Mouse (Mus musculus): Measurements from ENCODE around the gene Pdlim4. TPM values are rescaled to one million over a fixed set of nuclear protein-coding genes. Genes with fewer than 3 reads are reported as not detected.

The Pdlim4 gene
- polyA plus RNA-seq, 1 experiment: 53.3 TPM

- Histone ChIP-seq H3K36me3 (ENCODE audit: control insufficient read depth, insufficient read depth, low read length) (no peaks in the 10 kb centered on the region), H3K4me1 (ENCODE audit: control insufficient read depth, insufficient read depth, insufficient read length) (no peaks in the 10 kb centered on the region), H3K27ac (ENCODE audit: insufficient read depth, low read length) (peak overlapping the region; percentile 47; the same call in 1 of the 2 replicates), H3K27me3 (ENCODE audit: control insufficient read depth, insufficient read depth, low read length) (no peaks in the 10 kb centered on the region), H3K4me3 (ENCODE audit: extremely low read depth, insufficient read depth, insufficient read length) (no peak overlapping the region)
- DNase-seq (ENCODE audit: low read depth in 1 of 2, low spot score in 2 of 2): peak in 1 of 2 experiments; percentile 34
- 4% methylated on average over 10 of the region's 10 CpGs for WGBS
- no peak for TF ChIP-seq CTCF (IDR thresholded peaks at IDR 0.05; ENCODE audit: extremely low read depth, insufficient read depth, insufficient read length, insufficient replicate concordance)
- TF ChIP-seq POLR2A (IDR thresholded peaks at IDR 0.05; ENCODE audit: low read depth, low read length): no peak
Observed at GRCm38 (mm10) chr11:54112920-54113319, 44.1 kb upstream of the Pdlim4 start.

- no peaks in the 10 kb centered on the region for H3K36me3 ChIP-seq (ENCODE audit: control insufficient read depth, insufficient read depth, low read length)
- TF ChIP-seq CTCF (IDR thresholded peaks at IDR 0.05; ENCODE audit: extremely low read depth, insufficient read depth, insufficient read length, insufficient replicate concordance) (no peak), POLR2A (IDR thresholded peaks at IDR 0.05; ENCODE audit: low read depth, low read length) (no peak)
- DNase-seq (ENCODE audit: low read depth in 1 of 2, low spot score in 2 of 2): no peak
- no peak overlapping the region for H3K27ac ChIP-seq (ENCODE audit: insufficient read depth, low read length)
- no peak overlapping the region for H3K4me3 ChIP-seq (ENCODE audit: extremely low read depth, insufficient read depth, insufficient read length)
- no peaks in the 10 kb centered on the region for H3K4me1 ChIP-seq (ENCODE audit: control insufficient read depth, insufficient read depth, insufficient read length)
- 90% methylated on average over 21 of the region's 21 CpGs for WGBS
- no peaks in the 10 kb centered on the region; the same call in 1 of the 2 replicates for H3K27me3 ChIP-seq (ENCODE audit: control insufficient read depth, insufficient read depth, low read length)
Observed at GRCm38 (mm10) chr11:54111976-54112741, 43.3 kb upstream of the Pdlim4 start.

- 85% methylated on average over 7 of the region's 7 CpGs for WGBS
- H3K4me1 ChIP-seq (ENCODE audit: control insufficient read depth, insufficient read depth, insufficient read length): no peaks in the 10 kb centered on the region
- H3K4me3 ChIP-seq (ENCODE audit: extremely low read depth, insufficient read depth, insufficient read length): no peak overlapping the region
- DNase-seq (ENCODE audit: low read depth in 1 of 2, low spot score in 2 of 2): no peak
- no peak overlapping the region for H3K27ac ChIP-seq (ENCODE audit: insufficient read depth, low read length)
- TF ChIP-seq POLR2A (IDR thresholded peaks at IDR 0.05; ENCODE audit: low read depth, low read length) (no peak), CTCF (IDR thresholded peaks at IDR 0.05; ENCODE audit: extremely low read depth, insufficient read depth, insufficient read length, insufficient replicate concordance) (no peak)
- no peaks in the 10 kb centered on the region for H3K36me3 ChIP-seq (ENCODE audit: control insufficient read depth, insufficient read depth, low read length)
- no peaks in the 10 kb centered on the region; the same call in 1 of the 2 replicates for H3K27me3 ChIP-seq (ENCODE audit: control insufficient read depth, insufficient read depth, low read length)
Observed at GRCm38 (mm10) chr11:54111291-54111690, 42.5 kb upstream of the Pdlim4 start.

GRCm38 (mm10) chr11:54108894-54109293 is 40.1 kb upstream of the Pdlim4 start:
- 82% methylated on average over 5 of the region's 5 CpGs for WGBS
- no peak for DNase-seq (ENCODE audit: low read depth in 1 of 2, low spot score in 2 of 2)
- H3K27me3 ChIP-seq (ENCODE audit: control insufficient read depth, insufficient read depth, low read length): no peaks in the 10 kb centered on the region; the same call in 1 of the 2 replicates

GRCm38 (mm10) chr11:54108131-54108530 is 39.3 kb upstream of the Pdlim4 start:
- no peak for DNase-seq (ENCODE audit: low read depth in 1 of 2, low spot score in 2 of 2)
- Histone ChIP-seq H3K27ac (ENCODE audit: insufficient read depth, low read length) (no peak overlapping the region), H3K27me3 (ENCODE audit: control insufficient read depth, insufficient read depth, low read length) (no peaks in the 10 kb centered on the region; the same call in 1 of the 2 replicates), H3K4me1 (ENCODE audit: control insufficient read depth, insufficient read depth, insufficient read length) (no peaks in the 10 kb centered on the region), H3K36me3 (ENCODE audit: control insufficient read depth, insufficient read depth, low read length) (no peaks in the 10 kb centered on the region), H3K4me3 (ENCODE audit: extremely low read depth, insufficient read depth, insufficient read length) (no peak overlapping the region)
- TF ChIP-seq POLR2A (IDR thresholded peaks at IDR 0.05; ENCODE audit: low read depth, low read length): no peak
- no peak for TF ChIP-seq CTCF (IDR thresholded peaks at IDR 0.05; ENCODE audit: extremely low read depth, insufficient read depth, insufficient read length, insufficient replicate concordance)
- WGBS: 72% methylated on average over 3 of the region's 3 CpGs

More at GRCm38 (mm10) chr11:54108894-54109293, 40.1 kb upstream of the Pdlim4 start:
- H3K36me3 ChIP-seq (ENCODE audit: control insufficient read depth, insufficient read depth, low read length): no peaks in the 10 kb centered on the region
- no peak overlapping the region for H3K27ac ChIP-seq (ENCODE audit: insufficient read depth, low read length)
- H3K4me3 ChIP-seq (ENCODE audit: extremely low read depth, insufficient read depth, insufficient read length): no peak overlapping the region
- no peak for TF ChIP-seq POLR2A (IDR thresholded peaks at IDR 0.05; ENCODE audit: low read depth, low read length)
- no peak for TF ChIP-seq CTCF (IDR thresholded peaks at IDR 0.05; ENCODE audit: extremely low read depth, insufficient read depth, insufficient read length, insufficient replicate concordance)
- H3K4me1 ChIP-seq (ENCODE audit: control insufficient read depth, insufficient read depth, insufficient read length): no peaks in the 10 kb centered on the region

GRCm38 (mm10) chr11:54107239-54107638 is 38.4 kb upstream of the Pdlim4 start:
- Histone ChIP-seq H3K27me3 (ENCODE audit: control insufficient read depth, insufficient read depth, low read length) (no peaks in the 10 kb centered on the region; the same call in 1 of the 2 replicates), H3K4me3 (ENCODE audit: extremely low read depth, insufficient read depth, insufficient read length) (no peak overlapping the region), H3K4me1 (ENCODE audit: control insufficient read depth, insufficient read depth, insufficient read length) (no peaks in the 10 kb centered on the region), H3K36me3 (ENCODE audit: control insufficient read depth, insufficient read depth, low read length) (no peaks in the 10 kb centered on the region), H3K27ac (ENCODE audit: insufficient read depth, low read length) (no peak overlapping the region)
- WGBS: 92% methylated on average over 7 of the region's 7 CpGs
- DNase-seq (ENCODE audit: low read depth in 1 of 2, low spot score in 2 of 2): no peak
- TF ChIP-seq POLR2A (IDR thresholded peaks at IDR 0.05; ENCODE audit: low read depth, low read length) (no peak), CTCF (IDR thresholded peaks at IDR 0.05; ENCODE audit: extremely low read depth, insufficient read depth, insufficient read length, insufficient replicate concordance) (no peak)

- no peaks in the 10 kb centered on the region; the same call in 1 of the 2 replicates for H3K27me3 ChIP-seq (ENCODE audit: control insufficient read depth, insufficient read depth, low read length)
- no peak overlapping the region for H3K4me3 ChIP-seq (ENCODE audit: extremely low read depth, insufficient read depth, insufficient read length)
- no peak overlapping the region for H3K27ac ChIP-seq (ENCODE audit: insufficient read depth, low read length)
- no peak for DNase-seq (ENCODE audit: low read depth in 1 of 2, low spot score in 2 of 2)
- 90% methylated on average over 3 of the region's 3 CpGs for whole genome bisulfite sequencing
- H3K36me3 ChIP-seq (ENCODE audit: control insufficient read depth, insufficient read depth, low read length): no peaks in the 10 kb centered on the region
- no peaks in the 10 kb centered on the region for H3K4me1 ChIP-seq (ENCODE audit: control insufficient read depth, insufficient read depth, insufficient read length)
- TF ChIP-seq POLR2A (IDR thresholded peaks at IDR 0.05; ENCODE audit: low read depth, low read length) (no peak), CTCF (IDR thresholded peaks at IDR 0.05; ENCODE audit: extremely low read depth, insufficient read depth, insufficient read length, insufficient replicate concordance) (no peak)
Observed at GRCm38 (mm10) chr11:54106676-54107075, 37.9 kb upstream of the Pdlim4 start.

Measured in spleen, adult 2 months (tissue).